Mouse (Mus musculus): Measurements from ENCODE around the gene Ripor1.

The Ripor1 gene

DNA sequence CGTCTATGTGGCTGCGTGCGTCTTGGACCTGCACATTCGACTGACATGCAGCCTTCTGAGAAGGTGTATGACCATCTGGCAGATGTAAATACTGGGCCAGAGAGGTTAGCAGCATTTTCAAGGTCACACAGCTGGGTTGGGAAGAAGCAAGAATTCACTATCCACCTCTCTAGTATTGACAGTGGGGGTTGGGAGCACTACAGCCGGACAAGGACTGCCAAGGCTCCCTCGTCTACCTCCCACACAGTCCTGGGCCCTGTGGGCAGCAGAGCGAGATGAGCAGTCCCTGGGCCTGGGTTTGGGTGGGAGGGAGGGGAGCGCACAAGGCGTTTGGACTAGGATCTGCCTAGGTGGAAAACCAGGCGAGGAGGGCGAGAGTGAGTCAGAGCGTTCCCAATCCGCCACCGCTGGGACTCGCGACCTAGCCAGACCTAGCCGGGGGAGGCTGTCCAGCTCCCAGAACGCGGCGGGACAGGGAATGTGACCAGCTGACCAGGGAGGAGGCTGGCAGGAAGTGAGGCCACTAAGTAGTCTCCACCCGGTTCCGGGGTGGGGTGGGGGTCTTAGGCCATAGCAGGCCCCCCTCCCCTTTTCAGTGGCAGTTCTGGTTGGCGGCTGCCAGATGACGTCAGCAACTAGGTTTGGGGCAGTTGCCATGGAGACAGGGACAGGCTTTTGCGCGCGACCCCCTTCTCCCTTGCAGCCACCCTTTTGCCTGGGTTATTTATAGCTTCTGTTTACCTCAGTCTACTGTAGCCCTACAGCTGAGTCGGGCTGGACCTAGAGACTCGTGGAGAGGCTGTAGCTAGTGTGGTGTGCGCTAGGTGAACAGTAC lies 1.4 kb downstream of the Ripor1 start:
- DNase-seq (ENCODE audit: low read depth), result peak; percentile 77

DNA sequence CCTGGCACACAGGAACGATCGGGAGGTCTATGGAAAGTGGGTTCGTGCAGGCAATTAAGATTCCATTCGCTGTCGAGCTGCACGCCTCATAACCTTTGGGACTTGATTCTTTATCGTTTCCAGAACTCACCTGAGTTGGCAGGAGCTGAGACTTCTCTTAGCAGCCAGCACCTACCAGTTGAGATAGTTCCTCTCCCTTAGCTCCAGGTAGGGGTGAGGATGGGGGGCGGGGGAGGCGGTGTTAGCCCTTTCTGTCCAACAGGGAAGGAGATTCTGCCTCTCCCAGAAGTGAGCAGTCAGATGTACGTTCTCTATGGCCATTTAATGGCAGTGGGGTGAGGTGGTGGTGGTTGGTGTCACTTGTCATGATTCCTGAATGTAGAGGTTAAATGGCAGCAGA lies 2.0 kb downstream of the Ripor1 start:
- no peak for DNase-seq (ENCODE audit: low read depth)

DNA sequence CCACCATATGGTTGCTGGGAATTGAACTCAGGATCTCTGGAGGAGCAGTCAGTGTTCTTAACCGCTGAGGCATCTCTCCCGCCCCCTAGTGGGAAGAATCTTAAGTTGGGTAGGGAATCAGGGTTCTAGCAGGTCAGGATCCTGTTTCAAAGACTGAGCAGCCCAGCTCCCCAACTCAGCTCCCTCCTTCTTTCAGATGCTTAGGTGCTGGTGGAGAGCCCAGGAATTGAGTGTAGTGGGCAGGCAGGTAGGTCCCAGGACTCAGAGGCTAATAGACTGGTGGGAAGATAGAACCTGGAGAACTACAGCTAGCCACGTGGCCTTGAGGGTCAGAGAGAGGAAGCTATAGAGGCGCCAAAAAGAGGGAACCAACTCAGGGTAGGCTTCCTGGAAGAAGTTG lies 2.6 kb downstream of the Ripor1 start:
- DNase-seq (ENCODE audit: low read depth), result peak; percentile 81

DNA sequence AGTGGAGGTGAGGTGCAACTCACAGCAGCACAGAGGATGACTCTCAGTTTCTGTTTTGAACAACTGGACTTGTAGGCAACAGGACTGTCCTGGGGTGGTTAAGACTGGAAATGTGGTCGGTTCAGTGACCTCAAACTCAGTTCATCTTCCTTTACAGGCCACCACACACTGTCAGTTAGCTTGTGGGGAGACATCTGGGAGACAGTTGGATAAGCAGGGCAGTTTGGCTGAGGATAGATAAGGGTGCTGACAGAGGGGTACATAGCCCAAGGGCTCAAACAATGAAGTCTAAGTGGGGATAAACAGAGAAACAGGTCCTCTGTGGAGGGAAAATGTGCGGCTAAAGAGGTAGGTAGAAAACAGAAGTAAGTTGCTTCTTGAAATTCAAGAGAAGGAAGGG lies 4.3 kb downstream of the Ripor1 start:
- no peak for DNase-seq (ENCODE audit: low read depth)

DNA sequence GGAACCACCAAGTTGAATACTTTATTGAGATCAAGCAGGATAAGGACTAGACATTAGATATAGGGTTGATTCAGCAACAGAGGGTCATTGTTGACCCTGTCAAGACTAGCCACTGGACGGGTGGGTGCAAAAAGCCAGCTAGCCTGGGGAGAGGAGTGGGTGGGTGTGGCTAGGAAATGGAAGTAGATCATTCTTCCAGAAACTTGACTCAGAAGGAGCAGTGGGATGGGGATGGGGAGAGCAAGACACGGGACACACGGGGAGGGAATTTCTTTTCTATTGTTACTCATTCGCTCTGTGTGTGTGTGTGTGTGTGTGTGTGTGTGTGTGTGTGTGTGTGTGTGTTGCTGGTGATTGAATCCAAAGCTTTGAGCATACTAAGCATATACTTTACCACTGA lies 4.7 kb downstream of the Ripor1 start:
- DNase-seq (ENCODE audit: low read depth), result no peak

DNA sequence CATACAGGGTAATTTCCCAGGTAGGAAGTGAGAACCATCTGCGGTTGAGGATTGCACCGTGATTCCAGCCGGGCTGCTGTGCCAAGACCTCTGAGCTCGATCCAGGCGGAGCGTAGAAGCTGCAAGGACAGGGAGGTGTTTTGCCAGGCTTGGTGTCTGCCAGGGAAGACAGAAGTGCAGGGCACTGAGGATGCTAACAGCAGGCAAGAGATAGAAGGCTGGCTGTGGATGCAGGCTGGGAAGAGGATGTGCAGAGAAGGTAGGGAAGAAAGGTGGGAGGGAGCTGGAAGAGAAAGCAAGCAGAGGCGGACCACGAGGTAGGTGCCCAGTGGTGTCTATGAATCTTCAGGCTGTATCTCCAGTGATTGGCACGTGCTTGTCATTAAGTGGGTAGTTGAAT lies 6.8 kb downstream of the Ripor1 start:
- DNase-seq (ENCODE audit: low read depth), result no peak

DNA sequence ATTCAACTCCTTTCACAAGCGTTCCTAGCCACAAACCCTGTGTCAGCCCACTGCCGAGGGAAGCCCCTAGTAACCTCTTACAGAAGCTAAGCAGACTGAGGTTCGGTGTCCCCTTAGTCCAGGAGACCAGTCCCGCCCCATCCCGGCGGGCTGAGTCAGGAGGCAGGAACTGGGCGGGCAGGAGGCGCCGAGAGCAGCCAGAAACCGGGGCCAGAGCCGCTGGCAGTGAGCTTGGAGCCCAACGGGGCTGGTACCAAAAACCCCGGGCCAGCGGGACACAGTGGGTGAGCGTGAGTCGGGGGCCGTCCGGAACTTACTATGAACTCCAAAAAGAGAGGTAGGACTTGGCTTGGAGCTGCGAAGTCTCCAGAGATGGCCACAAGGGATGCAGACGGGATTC lies 8.0 kb downstream of the Ripor1 start:
- DNase-seq (ENCODE audit: low read depth), result peak; percentile 47

DNA sequence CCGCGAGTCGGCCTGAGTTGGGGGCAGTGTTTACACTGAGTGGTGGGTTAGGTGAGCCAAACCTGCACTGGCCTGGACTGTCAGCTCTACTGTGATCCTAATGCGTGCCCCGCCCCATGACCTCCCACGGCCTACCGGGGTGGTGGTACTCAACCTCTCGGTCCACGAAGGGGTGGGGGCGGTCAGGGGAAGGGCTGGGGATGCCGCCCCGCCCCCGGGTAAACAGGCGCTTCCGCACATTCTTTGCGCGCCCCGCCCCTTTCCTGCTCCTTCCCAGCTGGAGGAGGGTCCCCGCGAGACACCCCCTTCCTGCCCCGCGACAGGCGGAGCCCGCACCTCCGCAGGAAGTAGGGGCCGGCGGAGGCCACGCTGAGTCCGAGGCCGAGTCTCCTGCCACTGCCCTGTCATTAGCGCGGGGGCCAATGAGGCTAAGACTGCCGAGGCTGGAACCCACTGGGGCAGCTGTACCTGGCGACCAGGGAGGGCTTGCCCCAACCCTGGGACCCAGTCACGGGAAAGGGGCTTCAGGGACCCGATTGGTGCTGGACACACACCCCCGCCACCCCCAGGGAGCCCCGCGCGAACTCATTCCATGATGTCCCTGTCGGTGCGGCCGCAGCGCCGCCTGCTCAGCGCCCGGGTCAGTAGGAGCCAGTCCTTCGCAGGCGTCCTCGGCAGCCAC lies 8.9 kb downstream of the Ripor1 start:
- DNase-seq (ENCODE audit: low read depth), result peak; percentile 79

DNA sequence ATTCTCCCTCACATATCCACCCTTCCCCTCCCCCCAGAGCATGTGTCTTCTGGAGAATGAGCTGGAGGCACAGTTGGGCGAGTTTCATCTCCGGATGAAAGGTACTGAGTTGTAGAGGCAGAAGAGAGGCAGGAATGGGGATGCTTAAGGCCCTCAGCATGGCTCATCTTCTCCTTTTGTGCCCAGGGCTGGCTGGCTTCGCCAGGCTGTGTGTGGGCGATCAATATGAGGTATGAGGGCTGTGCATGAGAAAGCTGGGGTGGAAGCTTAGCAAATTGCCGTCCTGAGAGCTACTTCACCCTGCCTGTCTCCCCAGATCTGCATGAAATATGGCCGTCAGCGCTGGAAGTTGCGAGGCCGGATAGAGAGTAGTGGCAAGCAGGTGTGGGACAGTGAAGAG lies 10.9 kb downstream of the Ripor1 start:
- no peak for DNase-seq (ENCODE audit: low read depth)

DNA sequence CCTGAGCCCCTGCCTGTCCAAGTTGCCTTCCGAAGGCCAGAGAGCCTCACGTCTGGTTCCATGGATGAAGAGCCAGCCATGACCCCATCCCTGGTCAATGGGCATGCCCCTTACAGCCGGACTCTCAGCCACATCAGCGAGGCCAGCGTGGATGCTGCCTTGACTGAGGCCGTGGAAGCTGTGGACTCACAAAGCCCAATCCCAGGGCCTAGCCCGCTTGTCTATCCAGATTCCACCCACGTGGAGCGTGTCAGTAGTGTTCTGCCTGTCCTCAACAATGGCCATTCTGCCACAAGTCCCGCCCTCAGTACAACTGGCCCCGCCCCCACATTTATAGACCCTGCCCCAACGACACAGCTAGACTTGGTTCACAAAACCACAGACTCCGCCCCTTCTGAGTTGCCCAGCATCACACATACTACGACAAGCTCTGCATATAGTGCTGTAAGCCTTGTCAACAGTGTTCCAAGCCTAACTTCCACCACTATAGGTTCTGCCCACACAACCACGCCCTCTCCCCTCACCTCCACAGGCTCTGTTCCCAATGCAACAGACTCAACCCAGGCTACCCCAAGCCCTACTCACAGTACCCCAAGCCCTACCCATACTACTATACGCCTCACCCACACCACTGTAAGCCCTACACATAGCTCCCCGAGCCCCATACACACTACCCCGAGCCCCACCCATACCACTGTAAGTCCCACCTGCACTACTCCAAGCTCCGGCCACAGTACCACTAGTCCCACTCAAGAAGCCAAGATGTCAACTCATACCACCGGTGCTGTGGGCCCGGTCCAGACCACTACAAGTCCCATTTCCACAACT lies 12.6 kb downstream of the Ripor1 start:
- DNase-seq (ENCODE audit: low read depth), result peak; percentile 66

DNA sequence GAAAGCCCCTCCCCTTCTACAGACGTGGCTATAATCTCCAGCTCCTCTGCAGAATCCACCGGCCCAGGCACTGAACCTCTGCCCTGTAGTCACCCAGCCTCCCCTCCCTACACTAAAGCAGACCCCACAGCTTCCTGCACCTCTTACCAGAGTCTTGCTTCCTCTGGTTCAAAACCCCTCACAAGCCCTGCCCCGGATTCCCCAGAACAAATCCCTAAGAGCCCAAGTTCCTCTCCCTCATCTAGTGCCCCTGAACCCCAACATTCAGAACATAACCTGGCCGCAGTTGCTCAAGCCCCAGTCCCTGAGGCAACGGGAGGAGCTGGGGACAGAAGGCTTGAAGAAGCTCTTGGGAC lies 13.2 kb downstream of the Ripor1 start:
- no peak for DNase-seq (ENCODE audit: low read depth)

DNA sequence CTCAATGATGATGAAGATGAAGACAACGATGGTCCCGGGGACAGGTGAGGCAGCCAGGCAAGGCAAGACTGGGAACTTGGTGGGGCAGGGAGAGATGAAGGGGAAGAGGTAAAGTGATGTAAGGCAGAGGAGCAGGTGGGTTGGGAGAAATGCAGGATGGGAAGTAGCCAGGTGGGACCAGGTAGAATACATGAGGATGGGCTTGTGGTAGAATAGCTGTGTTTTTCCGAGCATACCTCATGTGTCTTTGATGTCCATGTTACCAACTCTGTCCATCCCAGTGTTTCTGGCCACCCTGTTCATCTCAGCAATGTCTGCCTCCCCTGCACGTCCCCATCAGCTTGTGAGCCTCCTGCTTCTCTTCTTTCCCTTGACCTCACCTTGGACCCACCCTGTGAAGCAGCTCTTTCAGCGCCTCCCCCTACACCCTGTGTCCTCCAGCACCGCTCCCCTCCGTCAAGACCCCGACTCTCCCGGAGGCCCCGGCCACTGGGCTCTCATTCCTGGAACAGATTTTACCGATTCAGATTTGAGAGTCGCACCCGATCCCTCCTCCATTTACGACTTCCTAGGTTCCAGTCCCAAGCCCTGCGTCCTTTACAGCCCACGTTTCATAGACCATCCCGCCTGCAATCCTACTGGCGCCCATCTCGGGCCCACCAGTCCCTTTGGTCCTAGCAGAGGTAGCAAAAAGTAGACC lies 14.0 kb downstream of the Ripor1 start:
- no peak for DNase-seq (ENCODE audit: low read depth)

DNA sequence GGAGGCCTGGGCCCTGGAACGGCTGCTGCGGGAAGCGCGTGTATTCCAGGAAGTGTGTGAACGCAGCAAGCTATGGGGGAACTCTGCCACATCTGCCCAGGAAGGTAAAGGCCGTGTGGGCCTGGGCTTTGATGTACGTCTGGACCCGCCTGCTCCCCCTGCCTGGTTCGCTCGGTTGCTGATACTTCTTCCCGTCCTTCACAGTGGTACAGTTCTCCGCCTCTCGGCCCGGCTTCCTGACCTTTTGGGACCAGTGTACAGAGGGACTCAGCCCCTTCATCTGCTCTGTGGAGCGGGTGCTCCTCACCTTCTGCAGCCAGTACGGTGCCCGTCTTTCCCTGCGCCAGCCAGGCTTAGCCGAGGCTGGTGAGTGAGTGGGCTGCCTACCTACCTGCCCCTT lies 15.2 kb downstream of the Ripor1 start:
- DNase-seq (ENCODE audit: low read depth), result no peak

DNA sequence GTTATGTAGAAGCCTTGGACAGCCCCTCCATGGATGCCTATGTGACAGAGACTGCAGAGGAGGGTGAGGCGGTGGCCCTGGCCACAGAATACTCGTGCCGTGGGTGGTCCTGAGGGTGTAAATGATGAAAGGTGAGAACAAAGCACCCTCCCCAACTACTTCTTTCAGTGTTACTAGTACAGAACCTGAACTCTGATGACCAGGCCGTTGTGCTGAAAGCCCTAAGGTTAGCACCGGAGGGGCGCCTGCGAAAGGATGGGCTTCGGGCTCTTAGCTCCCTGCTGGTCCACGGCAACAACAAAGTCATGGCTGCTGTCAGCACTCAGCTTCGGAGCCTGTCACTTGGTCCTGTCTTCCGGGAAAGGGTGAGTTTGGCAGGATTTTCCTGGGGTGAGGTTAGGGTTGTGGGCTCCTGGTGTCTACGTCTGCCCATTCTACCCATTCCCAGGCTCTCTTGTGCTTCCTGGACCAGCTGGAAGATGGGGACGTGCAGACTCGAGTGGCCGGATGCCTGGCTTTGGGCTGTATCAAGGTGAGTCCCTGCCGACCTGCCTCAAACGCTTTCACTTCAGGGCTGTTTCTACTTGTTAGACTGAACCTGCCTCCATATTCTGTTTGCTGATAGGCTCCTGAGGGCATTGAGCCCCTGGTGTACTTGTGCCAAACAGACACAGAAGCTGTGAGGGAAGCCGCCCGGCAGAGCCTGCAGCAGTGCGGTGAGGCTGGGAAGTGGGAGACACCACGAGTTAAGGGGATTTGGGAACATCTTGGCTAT lies 16.1 kb downstream of the Ripor1 start:
- no peak for DNase-seq (ENCODE audit: low read depth)

DNA sequence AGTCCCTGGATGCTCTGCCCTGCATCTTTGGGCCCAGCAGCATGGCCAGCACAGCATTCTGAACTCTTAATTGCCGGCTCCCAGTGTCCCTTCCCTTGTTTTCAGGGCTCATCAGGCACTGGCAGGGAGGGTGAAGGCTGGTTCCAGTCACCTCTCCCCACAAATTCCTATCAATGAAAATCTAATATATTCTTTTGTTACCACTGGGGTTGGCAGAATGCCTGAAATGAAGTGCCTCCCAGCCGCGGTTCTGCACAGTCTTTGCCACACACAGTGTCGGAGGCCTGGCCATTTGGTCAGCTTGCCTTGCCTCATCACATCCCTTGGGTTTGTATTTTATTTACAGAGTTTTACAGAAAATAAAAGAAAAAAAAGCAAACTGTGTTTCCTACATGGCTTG lies 16.8 kb downstream of the Ripor1 start:
- no peak for DNase-seq (ENCODE audit: low read depth)

DNA sequence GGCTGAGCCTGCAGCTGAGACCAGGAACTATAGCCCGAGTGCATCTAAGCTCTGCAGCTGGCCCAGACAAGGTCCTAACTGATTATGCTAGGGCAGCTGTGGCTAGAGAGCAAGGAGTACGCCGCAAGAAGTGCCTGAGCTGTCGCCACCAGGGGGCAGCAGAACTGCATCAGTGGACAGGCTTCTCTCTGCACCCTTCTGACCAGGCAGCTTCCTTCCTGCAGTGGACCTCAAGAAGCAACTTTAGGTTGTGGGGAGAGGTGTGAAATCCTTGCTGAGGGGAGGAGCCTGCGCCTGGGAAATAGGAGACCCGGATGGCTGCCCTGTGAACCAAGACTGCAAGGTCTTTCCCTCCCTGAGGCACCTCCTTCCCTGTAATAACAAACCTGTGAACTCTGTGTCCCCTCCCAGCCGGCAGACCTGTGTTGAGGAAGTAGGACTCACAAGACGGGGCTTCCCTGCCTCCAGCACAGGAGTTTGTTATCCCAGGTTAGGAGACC lies 17.4 kb downstream of the Ripor1 start:
- peak; percentile 98 for DNase-seq (ENCODE audit: low read depth)

DNA sequence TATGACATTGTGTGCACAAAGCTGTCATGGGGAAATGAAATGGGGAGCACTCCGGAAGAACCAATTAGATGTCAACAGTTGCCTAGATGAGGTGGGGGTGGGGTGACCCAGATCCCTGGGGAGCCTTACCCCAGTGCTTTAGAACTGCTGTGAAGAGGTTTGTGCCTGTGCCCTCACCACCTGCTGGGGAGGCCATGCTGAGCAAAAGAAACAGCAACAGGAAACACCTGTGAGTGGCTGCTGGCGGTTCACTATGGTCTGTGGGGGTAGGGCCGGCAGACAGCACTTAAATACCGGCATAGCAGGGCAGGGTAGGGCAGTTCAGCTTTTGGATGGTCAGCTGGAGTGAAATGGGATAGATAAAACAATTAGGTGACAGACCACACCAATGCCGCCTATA lies 18.1 kb downstream of the Ripor1 start:
- peak; percentile 94 for DNase-seq (ENCODE audit: low read depth)

DNA sequence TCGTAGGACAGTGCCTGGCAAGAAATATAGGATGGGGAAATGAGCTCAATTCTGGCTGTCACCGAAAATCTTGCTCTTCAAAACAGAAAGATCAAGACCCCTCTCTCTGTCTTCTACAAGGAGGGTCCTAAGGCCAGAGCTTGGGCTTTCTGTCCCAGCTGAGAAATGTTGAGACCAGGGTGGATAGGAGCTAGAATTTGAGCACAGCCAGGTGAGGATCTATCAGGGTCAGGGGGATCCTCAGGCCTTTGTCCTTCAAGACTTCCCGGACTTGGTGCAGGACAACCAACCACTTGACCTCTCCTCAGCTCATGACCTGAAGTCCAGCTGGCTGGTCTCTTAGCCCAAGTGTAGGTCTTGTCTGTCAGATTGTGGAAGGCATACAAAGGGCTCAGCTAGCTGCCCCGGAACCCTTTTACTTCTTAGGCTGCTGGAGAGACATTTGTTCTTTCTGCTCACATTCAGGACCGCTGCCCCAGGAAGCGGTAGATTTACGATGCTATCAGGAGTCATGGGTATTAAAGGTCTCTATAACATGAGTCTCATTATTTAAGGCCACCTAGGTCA lies 18.7 kb downstream of the Ripor1 start:
- peak; percentile 64 for DNase-seq (ENCODE audit: low read depth)

DNA sequence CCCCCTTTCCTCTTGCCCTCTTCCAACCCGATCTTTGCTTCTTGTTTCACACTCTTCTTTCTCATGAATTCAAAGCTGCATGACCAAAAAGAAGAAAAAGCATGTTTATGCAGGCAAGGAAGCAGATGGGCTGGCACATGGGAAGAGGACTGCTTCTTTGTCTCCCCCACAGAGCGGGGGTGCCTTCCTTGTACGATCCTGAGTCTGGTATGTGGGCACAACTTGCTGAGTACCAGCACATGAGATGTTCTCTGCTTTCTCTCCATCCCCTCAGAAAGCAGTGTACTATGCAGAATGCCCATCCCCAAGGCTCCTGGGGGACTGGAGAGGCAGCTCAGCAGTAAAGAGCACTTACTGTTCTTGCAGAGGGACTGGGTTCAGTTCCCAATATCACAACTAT lies 19.3 kb downstream of the Ripor1 start:
- DNase-seq (ENCODE audit: low read depth), result no peak

DNA sequence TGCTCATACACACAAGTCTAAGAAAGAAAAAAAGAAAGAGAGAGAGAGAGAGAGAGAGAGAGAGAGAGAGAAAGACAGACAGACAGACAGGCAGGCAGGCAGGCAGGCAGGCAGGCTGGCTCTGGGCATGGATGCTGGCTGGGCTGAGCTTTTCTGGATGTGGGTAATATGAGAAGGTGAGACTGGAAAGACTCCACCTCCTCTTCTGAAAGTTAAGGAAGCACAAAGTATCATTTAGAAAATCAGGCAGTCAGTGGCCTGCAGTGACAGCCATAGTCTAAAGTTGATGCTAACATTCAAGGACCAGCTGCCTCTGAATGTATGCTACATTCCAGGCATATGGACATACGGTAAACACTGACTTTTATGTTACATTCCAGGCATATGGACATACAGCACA lies 19.8 kb downstream of the Ripor1 start:
- DNase-seq (ENCODE audit: low read depth), result no peak

DNA sequence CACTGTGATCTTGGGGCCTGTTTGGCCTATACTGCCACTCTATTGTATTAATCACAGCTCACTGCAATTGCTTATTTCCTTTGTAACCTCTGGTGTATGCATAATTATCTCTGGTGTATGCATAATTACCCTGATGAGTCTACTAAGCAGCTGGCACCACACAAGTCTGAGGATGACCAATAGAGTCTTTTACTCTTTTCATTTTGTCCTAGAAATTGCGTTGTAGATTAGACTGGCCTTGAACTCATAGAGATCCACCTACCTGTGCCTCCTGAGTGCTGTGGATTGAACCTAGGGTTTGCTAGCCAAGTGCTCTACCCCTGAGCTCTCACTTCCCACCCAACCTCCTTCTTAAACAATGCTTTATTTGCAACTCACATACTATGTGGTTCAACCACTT lies 21.0 kb downstream of the Ripor1 start:
- DNase-seq (ENCODE audit: low read depth), result no peak

All from induced T-regulatory cell, adult 2 months (primary cell).